8 mouse cellular contexts compared by ENCODE assay signal in genomic region chr3:17798399-17798798, GRCm38 (mm10).
DNase-seq lines count a peak whose midpoint lies in the region; ATAC-seq and TF ChIP-seq lines count a peak whose summit lies in the region.

No protein-coding gene starts in this region.

- no peak overlapping the region for H3K9ac ChIP-seq in heart, embryonic 12.5 days
- H3K9ac ChIP-seq in neural tube, embryonic 14.5 days (replicated peaks; ENCODE audit: low read depth, low read length), result peak overlapping the region; percentile 46

- TF ChIP-seq CTCF in layer of hippocampus, adult 2 months (conservative IDR thresholded peaks at IDR 0.05), result peak; percentile 86

- DNase-seq in heart, postnatal 4 days, result peak; percentile 47
- peak; percentile 3 for DNase-seq in adipocyte (ENCODE audit: low spot score)
- peak; percentile 68 for DNase-seq in forebrain, embryonic 10.5 days (ENCODE audit: extremely low spot score, low spot score)
- DNase-seq in layer of hippocampus, adult 2 months (ENCODE audit: low spot score in 2 of 2), result peak; percentile 65 to 69
- DNase-seq in gastrocnemius, postnatal 14 days, result no peak

- no peak overlapping the region for H3K4me3 ChIP-seq in heart, embryonic 12.5 days
- no peak overlapping the region; the same call in 1 of the 2 replicates for H3K4me3 ChIP-seq in forebrain, embryonic 10.5 days
- H3K4me3 ChIP-seq in layer of hippocampus, adult 2 months, result no peak overlapping the region
- H3K4me3 ChIP-seq in neural tube, embryonic 14.5 days (ENCODE audit: low read depth, low read length), result peak overlapping the region; percentile 25

- H3K4me1 ChIP-seq in heart, embryonic 12.5 days (replicated peaks), result peaks cover 15% of the 10 kb centered on the region
- peaks cover 41% of the 10 kb centered on the region for H3K4me1 ChIP-seq in forebrain, embryonic 10.5 days
- H3K4me1 ChIP-seq in neural tube, embryonic 14.5 days (ENCODE audit: control insufficient read depth, insufficient read depth, low read length), result peaks cover 6% of the 10 kb centered on the region; the same call in 1 of the 2 replicates

- intact Hi-C loops in gastrocnemius, postnatal 14 days (cut with DNase I; ENCODE audit: low total_unique reads), result no loop called here

- ATAC-seq in heart, embryonic 12.5 days (ENCODE audit: insufficient number of reproducible peaks, low FRiP score), result no peak
- no peak for ATAC-seq in neural tube, embryonic 14.5 days (ENCODE audit: low read depth)
- no peak for ATAC-seq in activated CD4-positive, CD25-positive, alpha-beta regulatory T cell, adult 4 months

- peaks cover 42% of the 10 kb centered on the region for H3K27me3 ChIP-seq in heart, embryonic 12.5 days (replicated peaks)
- H3K27me3 ChIP-seq in forebrain, embryonic 10.5 days (ENCODE audit: poor library complexity, severe bottlenecking), result peaks cover 41% of the 10 kb centered on the region
- H3K27me3 ChIP-seq in neural tube, embryonic 14.5 days (ENCODE audit: control insufficient read depth, insufficient read depth, low read length), result no peaks in the 10 kb centered on the region; the same call in 1 of the 2 replicates

- no peak overlapping the region for H3K27ac ChIP-seq in heart, embryonic 12.5 days (ENCODE audit: poor library complexity, severe bottlenecking)
- H3K27ac ChIP-seq in forebrain, embryonic 10.5 days, result no peak overlapping the region
- peak overlapping the region; percentile 49; the same call in 1 of the 2 replicates for H3K27ac ChIP-seq in layer of hippocampus, adult 2 months
- peak overlapping the region; percentile 85 for H3K27ac ChIP-seq in neural tube, embryonic 14.5 days (ENCODE audit: low read depth, low read length)

- WGBS in heart, embryonic 12.5 days, result 5% methylated on average over 12 of the region's 12 CpGs
- 6% methylated on average over 12 of the region's 12 CpGs for WGBS in forebrain, embryonic 10.5 days
- WGBS in neural tube, embryonic 14.5 days, result 5% methylated on average over 12 of the region's 12 CpGs

- H3K4me2 ChIP-seq in heart, embryonic 12.5 days, result no peak overlapping the region
- H3K4me2 ChIP-seq in neural tube, embryonic 14.5 days (ENCODE audit: low read depth, low read length), result peak overlapping the region; percentile 98

- no peaks in the 10 kb centered on the region for H3K9me3 ChIP-seq in heart, embryonic 12.5 days (replicated peaks)
- H3K9me3 ChIP-seq in forebrain, embryonic 10.5 days, result no peaks in the 10 kb centered on the region
- no peaks in the 10 kb centered on the region for H3K9me3 ChIP-seq in neural tube, embryonic 14.5 days (ENCODE audit: control insufficient read depth, low read length)

- no peaks in the 10 kb centered on the region for H3K36me3 ChIP-seq in heart, embryonic 12.5 days
- peaks cover 19% of the 10 kb centered on the region; the same call in 1 of the 2 replicates for H3K36me3 ChIP-seq in forebrain, embryonic 10.5 days (replicated peaks)
- peaks cover 21% of the 10 kb centered on the region for H3K36me3 ChIP-seq in neural tube, embryonic 14.5 days (ENCODE audit: control insufficient read depth, insufficient read depth, low read length)

Comparison
In these comparisons a context has a peak if more than half of its experiments do, and no peak if none do; other contexts are left out.
1. H3K27ac ChIP-seq: peak in layer of hippocampus, adult 2 months (single experiment) and neural tube, embryonic 14.5 days (single experiment); none in heart, embryonic 12.5 days (single experiment) and forebrain, embryonic 10.5 days (single experiment).